Mouse (Mus musculus): Measurements from ENCODE around the gene Pdxp.

GRCm38 (mm10) chr15:78880432-78880831, 33.3 kb upstream of the Pdxp start:
- TF ChIP-seq CTCF (IDR thresholded peaks at IDR 0.05; ENCODE audit: control insufficient read depth, insufficient read depth, insufficient read length) (no peak), MYOG (IDR thresholded peaks at IDR 0.05; ENCODE audit: control insufficient read depth, extremely low read depth, insufficient read length) (no peak), USF1 (IDR thresholded peaks at IDR 0.05; ENCODE audit: low read depth) (no peak), MYOD1 (IDR thresholded peaks at IDR 0.05; ENCODE audit: control insufficient read depth, insufficient read length, low read depth) (no peak)
